Mouse (Mus musculus) cortical plate, adult 2 months (tissue): ENCODE measurements at regions not wholly inside any gene's neighbourhood (a gene's known extent, or its start where the extent isn't known, plus 50 kb on each side); places are given as distances from the start of the nearest gene placed in this dataset.

Source experiments
- CTCF ChIP-seq: fragments of 200-500 bp; IDR thresholded peaks from 2 replicates; pipeline ENCODE4 v1.5.1; 2011; ENCODE audit warnings: mild to moderate bottlenecking, control low read depth, low read length; ENCODE audit not compliant: insufficient read depth; ENCODE audit errors: extremely low read depth
- POLR2A ChIP-seq: fragments of 200-500 bp; IDR thresholded peaks from 2 replicates; pipeline ENCODE4 v1.6.1; 2011; ENCODE audit warnings: mild to moderate bottlenecking, low read length, control low read depth; ENCODE audit not compliant: insufficient read depth; ENCODE audit errors: extremely low read depth

DNA sequence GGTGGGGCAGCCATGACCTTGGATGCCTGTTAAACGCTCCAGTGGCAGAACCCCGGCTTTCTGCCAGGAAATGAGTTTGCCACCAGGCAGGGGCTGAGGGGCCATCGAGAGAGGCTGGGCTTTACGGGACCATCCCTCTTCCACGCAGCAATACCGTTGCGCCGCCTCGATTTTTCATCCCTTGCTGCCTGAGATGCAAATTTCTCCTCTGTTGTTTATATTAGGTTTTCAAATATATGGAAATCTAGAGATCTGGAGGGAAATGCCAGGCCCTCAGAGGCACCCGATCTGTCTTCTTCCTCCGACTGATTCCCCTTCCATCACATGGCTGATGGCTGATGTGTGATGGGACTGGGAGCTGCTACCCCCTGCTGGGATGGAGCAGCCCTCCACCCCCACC, 234.4 kb downstream of the Gm26897 start:
- TF ChIP-seq CTCF = no peak
- TF ChIP-seq POLR2A = no peak
